ENCODE assay signal across 8 mouse cellular contexts in genomic region chr2:157560302-157560701, GRCm38 (mm10). TPM values are rescaled to one million over a fixed set of nuclear protein-coding genes. Genes with fewer than 3 reads are reported as not detected.
DNase-seq lines count a peak whose midpoint lies in the region; ATAC-seq lines count a peak whose summit lies in the region.

No protein-coding gene starts in this region.

- no peak for ATAC-seq in heart, embryonic 13.5 days (ENCODE audit: extremely low read depth, insufficient number of reproducible peaks, low FRiP score, low TSS enrichment)

- peak overlapping the region; percentile 82 for H3K9ac ChIP-seq in heart, embryonic 13.5 days

- WGBS in heart, embryonic 13.5 days: 41% methylated on average over 33 of the region's 33 CpGs
- 50% methylated on average over 33 of the region's 33 CpGs for WGBS in hindbrain, embryonic 10.5 days
- WGBS in midbrain, embryonic 10.5 days: 56% methylated on average over 33 of the region's 33 CpGs

- peaks cover 78% of the 10 kb centered on the region for H3K36me3 ChIP-seq in heart, embryonic 13.5 days
- peaks cover 87% of the 10 kb centered on the region for H3K36me3 ChIP-seq in hindbrain, embryonic 10.5 days
- H3K36me3 ChIP-seq in midbrain, embryonic 10.5 days: peaks cover 81% of the 10 kb centered on the region

- peaks cover 46% of the 10 kb centered on the region for H3K9me3 ChIP-seq in heart, embryonic 13.5 days
- H3K9me3 ChIP-seq in hindbrain, embryonic 10.5 days: peaks cover 50% of the 10 kb centered on the region
- peaks cover 44% of the 10 kb centered on the region for H3K9me3 ChIP-seq in midbrain, embryonic 10.5 days (replicated peaks)

- peak overlapping the region; percentile 86 for H3K4me2 ChIP-seq in heart, embryonic 13.5 days

- H3K4me1 ChIP-seq in heart, embryonic 13.5 days: peaks cover 37% of the 10 kb centered on the region
- H3K4me1 ChIP-seq in hindbrain, embryonic 10.5 days (replicated peaks): peaks cover 75% of the 10 kb centered on the region
- peaks cover 75% of the 10 kb centered on the region for H3K4me1 ChIP-seq in midbrain, embryonic 10.5 days

- H3K27me3 ChIP-seq in heart, embryonic 13.5 days (replicated peaks): no peaks in the 10 kb centered on the region
- no peaks in the 10 kb centered on the region for H3K27me3 ChIP-seq in hindbrain, embryonic 10.5 days (ENCODE audit: insufficient read depth, poor library complexity, severe bottlenecking)
- H3K27me3 ChIP-seq in midbrain, embryonic 10.5 days (ENCODE audit: low read depth, poor library complexity, severe bottlenecking): peaks cover 30% of the 10 kb centered on the region

- H3K4me3 ChIP-seq in heart, embryonic 13.5 days: peak overlapping the region; percentile 57
- H3K4me3 ChIP-seq in hindbrain, embryonic 10.5 days: peak overlapping the region; percentile 57
- peak overlapping the region; percentile 68 for H3K4me3 ChIP-seq in midbrain, embryonic 10.5 days

- 0 out of 2 replicates have a peak overlapping the region, but pooled peaks have one; percentile 20 for H3K27ac ChIP-seq in heart, embryonic 13.5 days (replicated peaks)
- peak overlapping the region; percentile 87 for H3K27ac ChIP-seq in hindbrain, embryonic 10.5 days
- peak overlapping the region; percentile 90 for H3K27ac ChIP-seq in midbrain, embryonic 10.5 days (replicated peaks)

- no peak for DNase-seq in heart, postnatal 14 days
- DNase-seq in NIH3T3 (ENCODE audit: low read depth): peak; percentile 46
- no peak for DNase-seq in hindbrain, embryonic 10.5 days (ENCODE audit: low spot score)
- no peak for DNase-seq in midbrain, embryonic 10.5 days (ENCODE audit: low spot score)
- no peak for DNase-seq in frontal cortex, postnatal 10 days (ENCODE audit: low spot score in 2 of 2)
- DNase-seq in urinary bladder, postnatal 4 days (ENCODE audit: low spot score in 2 of 2): no peak
- no peak for DNase-seq in thymus, postnatal 0 days (ENCODE audit: low spot score)

- intact Hi-C loops in heart, postnatal 14 days (cut with DNase I): no loop called here

RNA-seq across cellular contexts. Expression of gene Nnat, which starts 0.4 kb away (rescaled TPM):
- polyA plus RNA-seq in heart, embryonic 13.5 days (2015; fragmentation: Nextera tagmentation; extraction: Ambion mirVana): 120 and 135 TPM in 2 replicates
- 1 to 10 TPM; 3.6 to 7.5 TPM for total RNA-seq in heart, postnatal 14 days (2021)
- 1,503 and 2,739 TPM in 2 replicates for polyA plus RNA-seq in hindbrain, embryonic 10.5 days (2016; fragmentation: Nextera tagmentation; extraction: Ambion mirVana)
- 1,354 and 2,071 TPM in 2 replicates for polyA plus RNA-seq in midbrain, embryonic 10.5 days (2016; fragmentation: Nextera tagmentation; extraction: Ambion mirVana)
- polyA plus RNA-seq in thymus, postnatal 0 days (2015; fragmentation: Nextera tagmentation; extraction: Ambion mirVana): 4.4 TPM in 2 replicates

RNA-seq across cellular contexts. Expression of gene Blcap, which starts 10.8 kb away (rescaled TPM):
- 29.4 and 33.5 TPM in 2 replicates for polyA plus RNA-seq in heart, embryonic 13.5 days (2015; fragmentation: Nextera tagmentation; extraction: Ambion mirVana)
- 10 to 100 TPM; 59.0 to 59.5 TPM for total RNA-seq in heart, postnatal 14 days (2021)
- polyA plus RNA-seq in hindbrain, embryonic 10.5 days (2016; fragmentation: Nextera tagmentation; extraction: Ambion mirVana): 78.4 and 100.0 TPM in 2 replicates
- 76.4 and 103 TPM in 2 replicates for polyA plus RNA-seq in midbrain, embryonic 10.5 days (2016; fragmentation: Nextera tagmentation; extraction: Ambion mirVana)
- polyA plus RNA-seq in thymus, postnatal 0 days (2015; fragmentation: Nextera tagmentation; extraction: Ambion mirVana): 27.8 and 28.6 TPM in 2 replicates

Comparison
In these comparisons a context has a peak if more than half of its experiments do, and no peak if none do; other contexts are left out.
1. H3K27ac ChIP-seq: peak in every context shown above with its lines; median percentile 90 in midbrain, embryonic 10.5 days; 87 in hindbrain, embryonic 10.5 days; 20 in heart, embryonic 13.5 days.
2. RNA of gene Nnat, which starts 0.4 kb away (polyA plus RNA-seq): 1,503 to 2,739 TPM in hindbrain, embryonic 10.5 days, 1,354 to 2,071 TPM in midbrain, embryonic 10.5 days and 120 to 135 TPM in heart, embryonic 13.5 days; 4.4 TPM in thymus, postnatal 0 days; every median in the first group is over 10 times any median in the second.
3. Peak in every context shown above with its lines, with median percentiles within 50 percentile points of each other: H3K4me3 ChIP-seq.